Mouse (Mus musculus) hindbrain, embryonic 11.5 days (tissue): ENCODE results near the gene Slc25a38. TPM values are rescaled to one million over a fixed set of nuclear protein-coding genes. Genes with fewer than 3 reads are reported as not detected.

Source experiments
- polyA plus RNA-seq: library from polyadenylated mRNA; unstranded; fragments of >200 nt; fragmentation: Nextera tagmentation; extraction: Ambion mirVana; gene quantifications from 2 replicates; pipeline ENCODE4 v1.2.1, GENCODE M21; 2014

The Slc25a38 gene
- polyA plus RNA-seq, 1 experiment from 2014 or later, result 41.7 TPM

Other genes starting within 250 kb of the Slc25a38 start
- gene Wdr48, start 215.5 kb upstream of the Slc25a38 start, polyA plus RNA-seq, result 64.0 and 71.8 TPM in 2 replicates
- gene Gorasp1, start 172.8 kb upstream of the Slc25a38 start, polyA plus RNA-seq, result 17.3 and 18.5 TPM in 2 replicates
- 0.23 and 0.60 TPM in 2 replicates for gene Ttc21a, start 172.8 kb upstream of the Slc25a38 start, polyA plus RNA-seq
- gene Csrnp1, start 125.7 kb upstream of the Slc25a38 start, polyA plus RNA-seq, result 0.62 and 1.3 TPM in 2 replicates
- 0.04 TPM in 1 of 2 replicates, not detected in the other for gene Xirp1, start 86.8 kb upstream of the Slc25a38 start, polyA plus RNA-seq
- 4.3 and 7.2 TPM in 2 replicates for gene Cx3cr1, start 40.5 kb upstream of the Slc25a38 start, polyA plus RNA-seq
- gene Ccr8, start 18.3 kb upstream of the Slc25a38 start, polyA plus RNA-seq, result not detected in 2 replicates
- gene Rpsa, start 17.3 kb downstream of the Slc25a38 start, polyA plus RNA-seq, result 1,430 and 1,488 TPM in 2 replicates
- 0.36 TPM in 1 of 2 replicates, not detected in the other for gene Mobp, start 39.3 kb downstream of the Slc25a38 start, polyA plus RNA-seq
- 0.25 and 0.66 TPM in 2 replicates for gene Myrip, start 191.1 kb downstream of the Slc25a38 start, polyA plus RNA-seq